Mouse (Mus musculus): ENCODE results near the gene Ripor1.

DNA sequence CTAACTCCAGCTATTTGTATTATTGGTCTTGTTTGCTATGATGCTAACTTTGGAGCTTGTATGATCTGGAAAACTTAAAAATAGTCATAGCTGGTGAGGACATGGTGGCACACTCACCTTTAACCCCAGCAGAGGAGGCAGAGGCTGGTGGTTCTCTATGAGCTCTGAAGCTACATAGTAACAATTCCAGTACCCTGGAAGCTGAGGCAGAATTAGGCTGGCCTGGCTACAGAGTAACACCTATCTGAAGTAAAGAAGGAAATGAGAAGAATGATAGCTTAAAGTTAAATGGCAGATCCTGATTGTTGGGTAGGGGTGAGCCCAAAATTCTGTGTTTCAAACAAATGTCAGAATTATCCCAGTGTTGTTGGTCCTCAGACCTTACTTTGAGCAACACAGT is 52.6 kb downstream of the Ripor1 start:
- TF ChIP-seq CTCF (IDR thresholded peaks at IDR 0.05; ENCODE audit: low read depth, low read length), result no peak
- no peak for TF ChIP-seq TAL1 (conservative IDR thresholded peaks at IDR 0.05; ENCODE audit: low read depth, low read length)
- TF ChIP-seq GATA1 (IDR thresholded peaks at IDR 0.05; ENCODE audit: borderline replicate concordance, low read length), result no peak

Data from G1E (cell line).